Mouse (Mus musculus) olfactory bulb, adult 2 months (tissue): ENCODE data around the gene Hadhb. TPM values are rescaled to one million over a fixed set of nuclear protein-coding genes. Genes with fewer than 3 reads are reported as not detected.

Experiments used
- H3K27ac ChIP-seq: fragments of 200-500 bp; 2 replicates; pipeline ENCODE4 v1.5.1; 2012; ENCODE audit warnings: low read depth, low read length; ENCODE audit not compliant: insufficient read depth
- H3K4me1 ChIP-seq: fragments of 200-500 bp; 2 replicates; pipeline ENCODE4 v1.6.1; 2012; ENCODE audit warnings: low read length; ENCODE audit not compliant: control insufficient read depth, insufficient read depth
- H3K4me3 ChIP-seq: fragments of 200-500 bp; 2 replicates; pipeline ENCODE4 v1.5.1; 2012; ENCODE audit warnings: mild to moderate bottlenecking, low read depth, low read length, moderate library complexity; ENCODE audit not compliant: insufficient read depth
- CTCF ChIP-seq: fragments of 200-500 bp; IDR thresholded peaks from 2 replicates; pipeline ENCODE4 v1.5.1; 2012; ENCODE audit warnings: low read depth, mild to moderate bottlenecking, low read length, moderate library complexity; ENCODE audit not compliant: insufficient read depth
- POLR2A ChIP-seq: fragments of 200-500 bp; IDR thresholded peaks from 2 replicates; pipeline ENCODE4 v1.6.1; 2012; ENCODE audit warnings: mild to moderate bottlenecking, low read depth, low read length, moderate library complexity; ENCODE audit not compliant: insufficient read depth
- WGBS: fragments of 180-500 bp; shearing (Covaris S2); methylation state at CpG from one replicate; pipeline ENCODE4 v1.1.7; 2018; 5-methylcytosine and 5-hydroxymethylcytosine counted together
- polyA plus RNA-seq: library from polyadenylated mRNA; stranded (reverse); fragments of >200 nt; gene quantifications from 2 replicates; pipeline ENCODE4 v1.2.4, GENCODE M21; 2012; ENCODE audit warnings: low replicate concordance; ENCODE audit not compliant: missing spikeins, insufficient read depth, insufficient read length

Hadhb gene
- polyA plus RNA-seq, 1 experiment, result not detected

- peaks cover 40% of the 10 kb centered on the region for H3K4me1 ChIP-seq
- H3K27ac ChIP-seq, result no peak overlapping the region
- TF ChIP-seq POLR2A (no peak), CTCF (peak; percentile 23; the same call in 1 of the 2 replicates)
- H3K4me3 ChIP-seq, result no peak overlapping the region
- WGBS, result 12% methylated on average over 18 of the region's 18 CpGs
Observed at GRCm38 (mm10) chr5:30111126-30111525, 43.9 kb upstream of the Hadhb start.

- TF ChIP-seq POLR2A (no peak), CTCF (no peak)
- H3K4me1 ChIP-seq, result peaks cover 34% of the 10 kb centered on the region
- WGBS, result 76% methylated on average over 3 of the region's 3 CpGs
- H3K27ac ChIP-seq, result no peak overlapping the region
- no peak overlapping the region for H3K4me3 ChIP-seq
Observed at GRCm38 (mm10) chr5:30111771-30112170, 43.3 kb upstream of the Hadhb start.

- TF ChIP-seq CTCF (no peak), POLR2A (no peak)
- H3K4me3 ChIP-seq, result no peak overlapping the region
- 90% methylated on average over 3 of the region's 3 CpGs for WGBS
- no peak overlapping the region for H3K27ac ChIP-seq
- H3K4me1 ChIP-seq, result peaks cover 32% of the 10 kb centered on the region
Observed at GRCm38 (mm10) chr5:30112533-30113068, 42.4 kb upstream of the Hadhb start.

- Histone ChIP-seq H3K4me1 (peaks cover 30% of the 10 kb centered on the region), H3K27ac (no peak overlapping the region), H3K4me3 (peak overlapping the region; percentile 70)
- WGBS, result 12% methylated on average over 102 of the region's 103 CpGs
- TF ChIP-seq POLR2A (no peak; the same call in 1 of the 2 replicates), CTCF (peak; percentile 54; the same call in 1 of the 2 replicates)
Observed at GRCm38 (mm10) chr5:30113881-30114760, 40.9 kb upstream of the Hadhb start.

GRCm38 (mm10) chr5:30114761-30115140, 40.3 kb upstream of the Hadhb start:
- WGBS, result 14% methylated on average over 28 of the region's 28 CpGs
- Histone ChIP-seq H3K4me3 (peak overlapping the region; percentile 70), H3K4me1 (peaks cover 30% of the 10 kb centered on the region), H3K27ac (no peak overlapping the region)
- TF ChIP-seq POLR2A (no peak), CTCF (no peak)

GRCm38 (mm10) chr5:30115718-30116117, 39.3 kb upstream of the Hadhb start:
- WGBS, result 76% methylated on average over 10 of the region's 10 CpGs
- H3K4me3 ChIP-seq, result no peak overlapping the region
- no peak overlapping the region for H3K27ac ChIP-seq
- TF ChIP-seq POLR2A (no peak), CTCF (no peak)
- H3K4me1 ChIP-seq, result peaks cover 27% of the 10 kb centered on the region

GRCm38 (mm10) chr5:30118018-30118417, 37.0 kb upstream of the Hadhb start:
- no peak for TF ChIP-seq CTCF
- no peak for TF ChIP-seq POLR2A
- WGBS, result 91% methylated on average over 1 of the region's 1 CpGs

GRCm38 (mm10) chr5:30119163-30119562, 35.9 kb upstream of the Hadhb start:
- no peak for TF ChIP-seq CTCF
- TF ChIP-seq POLR2A, result no peak
- H3K27ac ChIP-seq, result no peak overlapping the region
- 64% methylated on average over 6 of the region's 6 CpGs for WGBS

More at GRCm38 (mm10) chr5:30118018-30118417, 37.0 kb upstream of the Hadhb start:
- peaks cover 16% of the 10 kb centered on the region for H3K4me1 ChIP-seq
- H3K27ac ChIP-seq, result no peak overlapping the region
- H3K4me3 ChIP-seq, result no peak overlapping the region

GRCm38 (mm10) chr5:30120106-30120505, 34.9 kb upstream of the Hadhb start:
- H3K4me3 ChIP-seq, result no peak overlapping the region
- 84% methylated on average over 7 of the region's 7 CpGs for WGBS
- 0 out of 2 replicates have a peak, but pooled peaks cover 3% of the 10 kb centered on the region for H3K4me1 ChIP-seq
- no peak overlapping the region for H3K27ac ChIP-seq
- TF ChIP-seq CTCF (no peak), POLR2A (no peak)

More at GRCm38 (mm10) chr5:30119163-30119562, 35.9 kb upstream of the Hadhb start:
- Histone ChIP-seq H3K4me1 (peaks cover 11% of the 10 kb centered on the region), H3K4me3 (no peak overlapping the region)
